Mouse (Mus musculus): ENCODE measurements around the gene Neu3.

The Neu3 gene

DNA sequence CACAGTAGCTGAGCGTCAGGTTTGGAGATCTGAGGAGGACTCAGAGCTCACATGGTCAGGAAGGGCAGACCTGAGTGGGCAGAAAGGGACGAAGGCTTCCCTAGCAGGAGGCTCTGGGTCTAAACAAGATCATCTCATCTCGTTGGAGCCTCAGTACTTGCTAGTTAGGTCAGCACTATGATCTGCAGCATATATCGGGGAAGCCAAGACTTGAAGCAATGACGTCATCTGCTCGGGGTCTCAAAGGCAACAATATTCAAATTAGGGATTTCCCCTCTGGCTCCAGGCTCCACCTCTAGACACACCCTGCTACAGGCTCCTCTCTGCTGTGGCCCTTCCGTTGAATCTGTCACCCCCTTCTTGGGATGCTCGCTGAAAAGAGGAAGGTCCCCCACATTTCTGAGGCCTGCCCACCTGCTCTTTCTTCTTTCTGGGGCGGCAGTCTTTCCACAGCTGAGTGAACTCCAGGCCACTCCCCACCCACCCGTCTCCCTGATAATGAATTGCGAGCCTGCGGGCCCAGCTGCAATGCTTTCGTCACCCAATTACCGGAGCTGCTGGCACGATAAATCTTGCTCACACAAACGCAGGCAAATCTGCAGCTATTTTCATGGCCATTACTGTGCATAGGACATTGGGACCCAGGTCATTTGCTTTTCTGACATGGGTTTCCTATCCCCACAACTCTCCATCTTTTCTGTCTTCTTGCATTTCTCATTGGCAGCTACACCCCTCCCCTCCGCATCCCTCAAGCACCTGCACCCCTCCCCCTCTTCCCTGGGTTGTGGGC is 32.8 kb downstream of the Neu3 start:
- DNase-seq (ENCODE audit: low read depth, low spot score): no peak

DNA sequence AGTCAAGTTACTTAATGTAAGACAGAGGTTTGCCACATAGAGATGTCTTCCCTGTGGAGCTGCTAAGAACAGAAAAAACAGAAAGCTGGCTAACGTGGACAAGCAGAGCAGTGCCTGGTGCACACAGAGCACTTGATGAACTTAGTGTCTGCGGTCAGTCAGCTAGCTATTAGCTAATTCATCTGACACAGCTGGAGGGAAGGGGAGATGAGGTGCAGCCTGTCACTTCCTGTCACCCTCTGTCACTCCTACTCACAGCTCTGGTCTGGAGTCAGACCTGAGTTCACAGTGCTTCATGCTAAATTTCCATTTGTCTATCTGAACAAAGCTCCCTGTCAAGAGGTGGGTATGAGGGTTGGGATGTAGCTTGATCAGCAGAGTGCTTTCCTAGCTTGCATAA is 34.1 kb downstream of the Neu3 start:
- DNase-seq (ENCODE audit: low read depth, low spot score): no peak

DNA sequence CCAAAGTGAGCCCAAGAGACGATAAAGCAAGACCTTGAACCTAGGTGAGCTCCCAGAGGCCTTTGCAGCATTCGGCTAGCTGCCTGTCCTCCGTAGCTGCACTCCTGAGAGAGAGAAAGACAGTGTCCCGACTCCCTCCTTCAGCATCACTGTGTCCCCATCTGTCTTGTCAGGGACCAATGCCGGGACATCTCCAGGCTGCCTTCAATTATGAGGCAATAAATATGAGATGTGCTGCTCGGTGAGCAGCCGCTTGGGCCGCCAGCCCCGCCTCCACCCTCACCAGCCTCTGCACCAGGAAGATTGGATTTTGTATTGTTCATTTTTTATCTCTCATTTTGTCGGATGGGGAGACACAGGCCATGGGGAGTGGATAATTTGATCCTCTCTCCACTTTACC is 37.4 kb downstream of the Neu3 start:
- no peak for DNase-seq (ENCODE audit: low read depth, low spot score)

DNA sequence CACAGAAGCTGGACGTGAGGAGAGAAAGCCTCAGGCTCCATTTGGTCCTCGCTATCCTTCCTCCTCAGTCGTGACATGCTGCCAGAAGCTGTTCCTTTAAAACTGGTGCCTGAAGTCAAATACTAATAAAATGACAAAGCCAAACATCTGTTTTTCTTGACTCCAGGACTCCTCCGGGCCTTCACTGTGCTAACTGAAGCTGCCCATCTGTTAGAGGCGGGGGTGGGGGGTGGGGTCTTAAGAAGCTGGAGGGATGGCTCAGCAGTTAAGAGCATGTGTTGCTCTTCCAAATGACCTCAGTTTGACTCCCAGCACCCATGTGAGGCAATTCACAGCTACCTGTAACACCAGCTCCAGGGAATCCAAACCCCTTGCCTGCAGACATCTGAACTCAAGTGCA is 39.7 kb downstream of the Neu3 start:
- DNase-seq (ENCODE audit: low read depth, low spot score): no peak

DNA sequence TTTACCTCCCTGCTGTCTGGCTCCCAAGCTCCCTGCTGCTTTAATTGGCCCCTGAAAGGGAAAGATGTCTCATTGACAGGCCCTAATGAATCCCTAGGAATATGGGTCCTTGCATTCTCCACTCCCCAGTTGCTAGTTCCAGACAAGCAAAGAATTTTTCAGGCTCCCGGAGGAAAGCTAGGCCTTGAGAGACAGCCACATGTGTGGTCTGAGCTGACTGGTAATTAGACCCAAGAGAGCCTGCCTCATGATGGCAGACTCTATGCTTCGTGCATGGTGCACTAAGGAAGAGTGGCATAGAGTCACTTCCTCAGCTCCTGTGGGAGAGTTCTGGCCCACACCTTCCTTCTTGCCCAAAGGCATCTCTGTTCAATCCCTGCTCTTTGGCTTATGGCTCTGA is 40.3 kb downstream of the Neu3 start:
- no peak for DNase-seq (ENCODE audit: low read depth, low spot score)

DNA sequence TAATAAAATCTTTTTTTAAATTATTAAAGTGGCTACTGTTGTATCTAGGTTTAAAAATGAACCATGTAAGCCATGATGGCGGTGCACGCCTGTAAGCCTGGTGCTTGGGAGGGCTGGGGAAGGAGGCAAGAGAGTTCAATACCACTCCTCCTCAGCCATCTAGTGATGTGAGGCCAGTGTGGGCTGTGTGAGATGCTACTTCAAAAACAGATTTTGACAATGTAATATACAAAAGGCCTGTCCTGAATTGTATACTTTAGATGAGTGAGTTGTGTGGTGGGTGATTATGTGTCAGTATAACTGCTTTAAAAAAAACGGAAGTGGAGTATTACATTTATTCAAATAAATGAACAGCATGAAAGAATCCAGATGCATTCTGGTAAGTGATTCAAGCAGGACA is 41.4 kb downstream of the Neu3 start:
- DNase-seq (ENCODE audit: low read depth, low spot score): no peak

DNA sequence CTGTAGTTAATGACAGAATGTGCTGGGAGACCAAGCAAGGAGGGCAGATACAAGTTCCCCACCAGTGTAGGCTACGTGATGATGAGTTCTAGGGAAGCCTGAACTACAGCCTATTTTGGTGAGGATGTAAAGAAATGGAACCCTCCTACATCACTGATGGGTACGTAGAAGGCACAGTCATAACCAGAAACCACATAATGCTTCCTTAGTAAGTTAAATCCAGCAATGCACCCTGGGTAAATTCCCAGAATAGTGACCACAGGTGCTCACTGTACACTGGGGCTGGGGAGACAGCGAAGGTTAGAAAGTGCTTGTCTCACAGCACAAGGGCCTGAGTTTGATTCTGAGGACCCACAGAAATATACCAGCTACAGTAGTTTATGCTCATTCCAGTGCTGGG is 42.7 kb downstream of the Neu3 start:
- DNase-seq (ENCODE audit: low read depth, low spot score): no peak

DNA sequence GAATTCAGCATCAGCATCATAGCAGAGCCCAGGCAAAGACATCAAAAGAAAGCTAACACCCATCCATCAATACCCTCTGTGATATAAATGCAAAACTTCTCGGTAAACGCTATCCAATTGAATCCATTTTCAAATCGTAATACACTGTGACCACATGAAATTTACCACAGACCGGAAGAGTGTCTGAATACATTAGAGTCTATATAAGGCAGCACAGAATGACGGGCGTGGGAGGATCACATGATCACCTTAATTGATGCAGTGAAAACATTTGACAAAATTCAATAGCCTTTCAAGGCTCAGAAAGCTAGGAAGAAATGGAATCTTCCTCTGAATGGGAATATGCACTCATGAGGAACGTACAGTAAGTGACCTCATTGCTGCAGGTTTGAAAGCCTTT is 44.8 kb downstream of the Neu3 start:
- no peak for DNase-seq (ENCODE audit: low read depth, low spot score)

DNA sequence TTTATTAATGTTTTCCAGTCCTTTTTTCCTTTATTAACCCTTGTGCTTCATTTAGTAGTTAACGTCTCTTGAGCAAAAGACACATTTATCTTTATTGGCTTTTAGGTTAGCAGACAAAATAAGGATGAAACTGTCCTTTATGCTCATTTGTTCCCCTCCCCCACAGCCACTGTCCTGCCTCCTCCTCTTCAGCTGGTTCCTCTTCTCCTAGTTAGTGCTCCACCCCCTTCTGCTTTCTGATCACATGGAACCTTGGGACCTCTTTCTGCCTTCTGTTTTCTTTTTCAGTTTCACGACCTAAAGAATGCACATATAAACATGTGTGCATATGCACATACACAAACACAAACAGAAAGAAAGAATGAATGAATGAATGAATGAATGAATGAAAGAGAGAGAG is 46.3 kb downstream of the Neu3 start:
- no peak for DNase-seq (ENCODE audit: low read depth, low spot score)

DNA sequence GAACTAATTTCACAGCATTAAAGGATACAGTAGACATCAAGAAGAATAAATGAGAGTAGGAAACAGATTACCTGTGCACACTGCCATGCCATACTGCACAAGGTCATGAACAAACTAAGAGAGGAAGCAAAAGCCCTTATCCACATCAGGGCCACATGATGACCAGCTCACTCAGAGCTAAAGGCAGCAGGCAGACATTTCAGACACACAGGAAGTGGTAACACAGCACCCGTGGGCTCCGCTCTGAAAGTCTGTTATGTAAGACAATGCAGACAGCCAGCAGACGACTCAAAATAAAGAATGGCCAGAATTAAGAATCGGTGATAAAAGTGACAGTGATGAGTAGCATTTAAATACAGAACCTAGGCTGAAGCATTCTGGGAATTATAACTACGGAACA is 46.8 kb downstream of the Neu3 start:
- DNase-seq (ENCODE audit: low read depth, low spot score): no peak

DNA sequence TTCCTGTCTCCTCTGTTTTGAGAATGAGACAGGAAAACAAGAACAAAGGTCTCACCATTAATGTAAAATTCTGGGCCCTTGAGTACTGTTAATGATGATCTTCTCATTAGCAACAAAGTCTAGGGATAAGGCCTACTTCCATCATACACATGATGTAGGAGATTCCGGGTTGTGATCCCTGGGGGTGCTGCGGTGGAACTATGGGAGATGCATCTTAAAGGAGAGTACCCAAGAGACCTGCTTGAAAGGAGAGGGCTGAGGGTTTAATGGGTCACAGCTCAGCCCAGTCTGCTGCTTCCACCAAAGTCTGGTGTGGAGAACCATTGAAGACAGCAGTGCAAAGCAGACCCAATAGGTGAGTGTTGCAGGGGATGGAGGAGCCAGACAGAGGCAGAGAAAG is 65.0 kb downstream of the Neu3 start, which contains the start of gene Olfr521:
Gene Olfr521, plus strand, starts transcription at position 301 of the 400 bp plus-strand sequence.
- DNase-seq (ENCODE audit: low read depth, low spot score): no peak
